Mouse (Mus musculus) frontal cortex, postnatal 25 days (tissue): ENCODE results near the gene Ddb1.
A peak's percentile ranks its signal among the peaks of the same experiment; 100 is the strongest.

Experiments
- DNase-seq, 2 experiments: peaks; one replicate each; pipeline ENCODE4 v3.0.0; 2022; ENCODE audit warnings: low spot score in 2 of 2

Gene Ddb1

GRCm38 (mm10) chr19:10661919-10662318 lies 56.8 kb downstream of the Ddb1 start:
- no peak for DNase-seq

- no peak for DNase-seq
Measured at GRCm38 (mm10) chr19:10662665-10663064, 57.5 kb downstream of the Ddb1 start.

GRCm38 (mm10) chr19:10665093-10665492 lies 60.0 kb downstream of the Ddb1 start:
- DNase-seq, result no peak

GRCm38 (mm10) chr19:10665499-10665898 lies 60.4 kb downstream of the Ddb1 start:
- peak; percentile 57 to 60 for DNase-seq

GRCm38 (mm10) chr19:10671319-10671718 lies 66.2 kb downstream of the Ddb1 start:
- no peak for DNase-seq

- no peak for DNase-seq
Measured at GRCm38 (mm10) chr19:10671854-10672417, 66.8 kb downstream of the Ddb1 start.

GRCm38 (mm10) chr19:10673275-10673674 lies 68.1 kb downstream of the Ddb1 start:
- no peak for DNase-seq

- DNase-seq, result no peak
Measured at GRCm38 (mm10) chr19:10676656-10677055, 71.5 kb downstream of the Ddb1 start.

GRCm38 (mm10) chr19:10677915-10678771 lies 73.0 kb downstream of the Ddb1 start, which contains the start of gene Pga5:
TSS of gene Pga5 (minus strand) at chr19:10678071.
- DNase-seq, result peak; percentile 70 to 78

GRCm38 (mm10) chr19:10678772-10679067 lies 73.6 kb downstream of the Ddb1 start:
- no peak for DNase-seq
